26 mouse cellular contexts compared by ENCODE assay signal in the genomic region with DNA sequence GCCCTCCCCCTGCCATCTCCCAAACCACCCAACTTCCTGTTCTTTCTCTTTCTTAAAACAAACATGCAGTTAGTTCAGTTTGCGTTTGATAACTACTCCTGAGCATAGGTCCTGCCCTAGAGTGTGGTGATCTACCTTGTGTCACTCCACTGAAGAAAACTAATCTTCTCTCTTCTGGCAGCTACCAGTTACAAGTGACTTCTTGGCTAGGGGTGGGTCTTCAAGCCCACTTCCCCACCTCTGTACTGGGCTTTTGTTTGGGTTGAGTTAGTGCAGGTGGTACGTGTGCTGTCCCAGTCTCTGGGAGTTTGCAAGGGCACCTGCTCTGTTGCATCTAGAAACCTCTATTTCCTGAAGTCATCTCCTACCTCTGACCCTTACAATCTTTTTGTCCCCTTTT.
A peak's percentile ranks its signal among the peaks of the same experiment; 100 is the strongest.
DNase-seq lines count a peak whose midpoint lies in the region; ATAC-seq and TF ChIP-seq lines count a peak whose summit lies in the region.
"Had no signal": no experiment of that assay in that cellular context is flagged by ENCODE, and none has a peak within 500 bp of the region (broad histone marks: within the 10 kb centered on the region; RNA-seq: fewer than 3 reads in every experiment).

No protein-coding gene starts in this region.

- ATAC-seq in midbrain, embryonic 11.5 days (ENCODE audit: low FRiP score): no peak
- no peak for ATAC-seq in midbrain, embryonic 15.5 days (replicated peaks)
- peak; percentile 20 to 32; a peak in 2 of 4 replicates for ATAC-seq in hematopoietic stem cell, adult 5-6 weeks (replicated peaks in 1 of 2; ENCODE audit: insufficient read depth in 1 of 2, low FRiP score in 2 of 2, low TSS enrichment in 1 of 2, low read depth in 1 of 2, poor library complexity in 2 of 2, severe bottlenecking in 2 of 2)
- no peak for ATAC-seq in liver, embryonic 11.5 days (replicated peaks; ENCODE audit: low FRiP score)
- ATAC-seq: forebrain, embryonic 15.5 days; hindbrain, embryonic 16.5 days; intestine, embryonic 16.5 days; midbrain, embryonic 16.5 days; Patski had no signal

- H3K4me3 ChIP-seq in midbrain, embryonic 11.5 days (ENCODE audit: low read depth, low read length): no peak overlapping the region
- no peak overlapping the region for H3K4me3 ChIP-seq in midbrain, embryonic 15.5 days
- no peak overlapping the region; the same call in 1 of the 2 replicates for H3K4me3 ChIP-seq in thymus, adult 2 months (ENCODE audit: control insufficient read depth, insufficient read depth, low read length)
- no peak overlapping the region for H3K4me3 ChIP-seq in liver, embryonic 11.5 days (ENCODE audit: low read depth, low read length)
- H3K4me3 ChIP-seq: embryonic facial prominence, embryonic 15.5 days; forebrain, embryonic 15.5 days; heart, embryonic 15.5 days; hindbrain, embryonic 10.5 days; myocyte had no signal

- no peak overlapping the region for H3K9ac ChIP-seq in midbrain, embryonic 11.5 days (ENCODE audit: low read length)
- no peak overlapping the region for H3K9ac ChIP-seq in midbrain, embryonic 15.5 days
- H3K9ac ChIP-seq in liver, embryonic 11.5 days (ENCODE audit: low read depth, low read length): no peak overlapping the region
- H3K9ac ChIP-seq: embryonic facial prominence, embryonic 15.5 days; forebrain, embryonic 15.5 days; heart, embryonic 15.5 days; liver, embryonic 14.5 days; lung, embryonic 14.5 days had no signal

- no peak for TF ChIP-seq POLR2A in thymus, adult 2 months (IDR thresholded peaks at IDR 0.05; ENCODE audit: control insufficient read depth, extremely low read depth, insufficient read depth, low read length, poor library complexity)

- no peaks in the 10 kb centered on the region for H3K9me3 ChIP-seq in midbrain, embryonic 11.5 days (ENCODE audit: control insufficient read depth, low read length)
- no peaks in the 10 kb centered on the region for H3K9me3 ChIP-seq in midbrain, embryonic 15.5 days
- H3K9me3 ChIP-seq in liver, embryonic 11.5 days (ENCODE audit: control insufficient read depth, low read length): no peaks in the 10 kb centered on the region
- H3K9me3 ChIP-seq: embryonic facial prominence, embryonic 15.5 days; forebrain, embryonic 15.5 days; heart, embryonic 15.5 days; hindbrain, embryonic 10.5 days had no signal

- peak; percentile 28 for DNase-seq in midbrain, embryonic 11.5 days (ENCODE audit: low spot score, missing footprints)
- DNase-seq in thymus, adult 2 months: peak; percentile 35
- DNase-seq in thymus, postnatal 4 days: peak; percentile 34
- no peak for DNase-seq in liver, embryonic 11.5 days (ENCODE audit: low spot score)
- no peak for DNase-seq in gastrocnemius, adult 8-10 months (ENCODE audit: low spot score in 2 of 2)
- no peak for DNase-seq in urinary bladder, postnatal 25 days (ENCODE audit: low spot score)
- DNase-seq: adrenal gland, postnatal 10 days; cerebellum, adult 8-10 months; gastrocnemius, postnatal 36 days; kidney, postnatal 36 days; layer of hippocampus, postnatal 36 days; lung, embryonic 14.5 days had no signal

- 82% methylated on average over 2 of the region's 2 CpGs for WGBS in midbrain, embryonic 11.5 days
- whole genome bisulfite sequencing in midbrain, embryonic 15.5 days: 78% methylated on average over 2 of the region's 2 CpGs
- 2% methylated on average over 2 of the region's 2 CpGs for WGBS in thymus, adult 2 months
- WGBS in liver, embryonic 11.5 days: 59% methylated on average over 2 of the region's 2 CpGs

- H3K36me3 ChIP-seq in midbrain, embryonic 11.5 days (ENCODE audit: control insufficient read depth, insufficient read depth, low read length): no peaks in the 10 kb centered on the region
- no peaks in the 10 kb centered on the region for H3K36me3 ChIP-seq in midbrain, embryonic 15.5 days (replicated peaks)
- no peaks in the 10 kb centered on the region for H3K36me3 ChIP-seq in thymus, adult 2 months (ENCODE audit: control insufficient read depth, insufficient read depth, low read length)
- H3K36me3 ChIP-seq in liver, embryonic 11.5 days (ENCODE audit: control insufficient read depth, insufficient read depth, low read length): no peaks in the 10 kb centered on the region
- H3K36me3 ChIP-seq: embryonic facial prominence, embryonic 15.5 days; forebrain, embryonic 15.5 days; G1E; heart, embryonic 15.5 days; hindbrain, embryonic 10.5 days had no signal

- no peaks in the 10 kb centered on the region for H3K27me3 ChIP-seq in midbrain, embryonic 11.5 days (ENCODE audit: control insufficient read depth, insufficient read depth, low read length)
- H3K27me3 ChIP-seq in midbrain, embryonic 15.5 days (replicated peaks): no peaks in the 10 kb centered on the region
- H3K27me3 ChIP-seq in thymus, adult 2 months (ENCODE audit: control insufficient read depth, insufficient read depth, low read length): no peaks in the 10 kb centered on the region
- H3K27me3 ChIP-seq in liver, embryonic 11.5 days (replicated peaks; ENCODE audit: control insufficient read depth, insufficient read depth, low read length): no peaks in the 10 kb centered on the region
- H3K27me3 ChIP-seq: CH12.LX; embryonic facial prominence, embryonic 15.5 days; forebrain, embryonic 15.5 days; heart, embryonic 15.5 days; Patski had no signal

- no peak overlapping the region for H3K4me2 ChIP-seq in midbrain, embryonic 11.5 days
- no peak overlapping the region for H3K4me2 ChIP-seq in midbrain, embryonic 15.5 days
- no peak overlapping the region for H3K4me2 ChIP-seq in liver, embryonic 11.5 days
- H3K4me2 ChIP-seq: embryonic facial prominence, embryonic 15.5 days; forebrain, embryonic 15.5 days; heart, embryonic 15.5 days; lung, embryonic 14.5 days had no signal

- TF ChIP-seq CTCF in thymus, adult 2 months (IDR thresholded peaks at IDR 0.05; ENCODE audit: borderline replicate concordance, control insufficient read depth, extremely low read depth, insufficient read depth, low read length, poor library complexity): no peak

- H3K27ac ChIP-seq in midbrain, embryonic 11.5 days (ENCODE audit: low read depth, low read length): no peak overlapping the region
- H3K27ac ChIP-seq in midbrain, embryonic 15.5 days: no peak overlapping the region
- H3K27ac ChIP-seq in thymus, adult 2 months (ENCODE audit: control insufficient read depth, insufficient read depth, low read length): peak overlapping the region; percentile 83
- H3K27ac ChIP-seq in liver, embryonic 11.5 days (ENCODE audit: low read depth, low read length): no peak overlapping the region
- H3K27ac ChIP-seq: embryonic facial prominence, embryonic 15.5 days; forebrain, embryonic 15.5 days; heart, embryonic 15.5 days; hindbrain, embryonic 10.5 days; liver, embryonic 14.5 days had no signal

- 0 out of 2 replicates have a peak, but pooled peaks cover 5% of the 10 kb centered on the region for H3K4me1 ChIP-seq in midbrain, embryonic 11.5 days (ENCODE audit: control insufficient read depth, insufficient read depth, low read length)
- peaks cover 11% of the 10 kb centered on the region for H3K4me1 ChIP-seq in midbrain, embryonic 15.5 days
- H3K4me1 ChIP-seq in thymus, adult 2 months (replicated peaks; ENCODE audit: control insufficient read depth, insufficient read depth, low read length): peaks cover 12% of the 10 kb centered on the region
- H3K4me1 ChIP-seq in liver, embryonic 11.5 days (replicated peaks; ENCODE audit: control insufficient read depth, insufficient read depth, low read length): no peaks in the 10 kb centered on the region
- H3K4me1 ChIP-seq: heart, embryonic 15.5 days had no signal

Comparison
In these comparisons a context has a peak if more than half of its experiments do, and no peak if none do; other contexts are left out.
1. ATAC-seq: peak in hematopoietic stem cell, adult 5-6 weeks (2 of 2); none in midbrain, embryonic 11.5 days (single experiment), midbrain, embryonic 15.5 days (single experiment) and liver, embryonic 11.5 days (single experiment).
2. DNase-seq: peak in midbrain, embryonic 11.5 days (single experiment), thymus, adult 2 months (single experiment) and thymus, postnatal 4 days (single experiment); none in liver, embryonic 11.5 days (single experiment), gastrocnemius, adult 8-10 months (0 of 2) and urinary bladder, postnatal 25 days (single experiment).